Mouse (Mus musculus) thymus, adult 2 months (tissue): ENCODE data around the gene Gnai2.

Experiments used
- CTCF ChIP-seq: fragments of 200-500 bp; IDR thresholded peaks from 2 replicates; pipeline ENCODE4 v1.5.1; 2012; ENCODE audit warnings: mild to moderate bottlenecking, control low read depth, low read length, moderate library complexity, borderline replicate concordance; ENCODE audit not compliant: control insufficient read depth, poor library complexity, insufficient read depth; ENCODE audit errors: extremely low read depth
- POLR2A ChIP-seq: fragments of 200-500 bp; IDR thresholded peaks from 2 replicates; pipeline ENCODE4 v1.6.1; 2012; ENCODE audit warnings: mild to moderate bottlenecking, low read length, control low read depth, moderate library complexity; ENCODE audit not compliant: control insufficient read depth, poor library complexity, insufficient read depth; ENCODE audit errors: extremely low read depth

GRCm38 (mm10) chr9:107643544-107644214 is 8.5 kb upstream of the Gnai2 start:
- TF ChIP-seq CTCF, result no peak
- no peak for TF ChIP-seq POLR2A
